Mouse (Mus musculus) megakaryocyte, embryonic 14.5 days (primary cell): ENCODE data around the gene Best1.

ENCODE experiments used
- FLI1 ChIP-seq: IDR thresholded peaks from 2 replicates; pipeline ENCODE4 v1.6.1; 2012; ENCODE audit warnings: low read length, inconsistent platforms, mixed read lengths
- GATA1 ChIP-seq: IDR thresholded peaks from 3 replicates; pipeline ENCODE4 v1.6.1; 2012; ENCODE audit warnings: mixed read lengths, low read length, inconsistent platforms, borderline replicate concordance

DNA sequence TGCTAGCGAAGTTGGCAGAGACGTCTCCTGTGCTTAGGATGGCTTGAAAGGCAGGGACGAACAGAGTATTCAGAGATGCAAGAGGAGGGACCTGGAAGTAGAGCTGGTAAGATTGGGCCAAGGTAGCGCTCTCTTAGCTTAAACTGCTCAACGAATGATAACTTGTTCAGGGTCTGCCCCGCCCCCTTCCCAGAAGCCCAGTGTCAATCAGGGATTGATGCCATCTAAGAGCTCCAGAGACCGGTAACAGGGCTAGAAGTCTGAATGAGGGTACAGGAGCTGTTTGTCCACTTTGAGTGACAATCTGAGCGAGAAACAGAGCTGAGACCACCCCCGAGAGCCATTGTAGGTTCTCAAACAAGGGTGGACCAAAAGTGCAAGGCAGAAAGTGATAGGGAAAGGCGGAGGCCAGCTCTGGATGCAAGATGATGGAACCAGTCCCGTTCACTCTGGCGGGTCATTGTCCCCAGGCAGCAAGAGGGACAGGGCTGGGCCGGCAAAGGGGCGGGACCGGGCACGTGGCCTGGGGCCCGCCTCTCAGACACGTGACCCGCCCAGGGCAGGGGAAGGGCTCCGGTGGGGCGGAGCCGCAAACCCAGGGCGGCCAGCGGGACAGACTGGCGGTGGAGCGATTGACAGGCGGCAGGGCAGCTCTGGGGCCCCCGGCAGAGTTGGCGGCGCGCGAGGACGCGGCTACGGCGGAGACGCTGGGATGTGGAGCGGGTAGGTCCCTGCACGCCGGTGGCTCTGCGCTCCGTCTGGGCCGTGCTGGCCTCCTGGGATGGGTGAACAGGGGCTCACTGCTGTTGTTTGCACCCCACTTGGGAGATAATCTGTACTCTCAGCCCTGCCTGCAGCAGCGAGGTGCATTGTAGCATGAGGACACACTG lies 16.4 kb upstream of the Best1 start:
- TF ChIP-seq GATA1 (no peak), FLI1 (no peak)
